Mouse (Mus musculus): ENCODE results near the gene Vapb.

DNA sequence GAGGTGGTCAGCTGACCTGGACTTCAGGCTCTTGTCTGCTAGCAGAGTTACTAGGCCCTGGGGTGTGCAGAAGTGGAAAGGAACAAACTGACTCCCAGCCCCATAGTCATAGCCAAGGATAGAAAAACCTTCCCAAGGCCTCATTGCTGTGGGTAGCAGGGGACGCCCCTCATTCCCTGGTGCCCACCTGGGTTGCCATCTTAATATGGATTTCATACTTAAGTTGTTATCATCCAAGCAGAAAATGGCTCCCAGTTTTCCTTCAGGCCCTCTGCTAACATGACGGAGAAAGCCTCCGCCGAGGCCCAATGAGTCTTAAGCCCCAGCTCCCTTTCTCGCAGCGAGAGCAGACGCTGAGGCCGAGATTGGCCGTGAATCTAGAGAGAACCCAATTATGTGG is 63.3 kb downstream of the Vapb start:
- no peak for TF ChIP-seq CTCF (IDR thresholded peaks at IDR 0.05)
- TF ChIP-seq POLR2A (IDR thresholded peaks at IDR 0.05; ENCODE audit: insufficient read depth, low read depth, low read length), result no peak
- no peak for TF ChIP-seq EP300 (IDR thresholded peaks at IDR 0.05; ENCODE audit: insufficient read depth, low read depth, low read length)
